Mouse (Mus musculus): ENCODE results near the gene Nptxr. TPM values are rescaled to one million over a fixed set of nuclear protein-coding genes. Genes with fewer than 3 reads are reported as not detected.

The Nptxr gene
- polyA plus RNA-seq, 1 experiment from 2014 or later: 24.7 TPM

GRCm38 (mm10) chr15:79785056-79785455, 19.5 kb downstream of the Nptxr start:
- no peaks in the 10 kb centered on the region for H3K9me3 ChIP-seq (ENCODE audit: control insufficient read depth, low read length)
- WGBS: 84% methylated on average over 1 of the region's 1 CpGs

GRCm38 (mm10) chr15:79777749-79778148, 26.8 kb downstream of the Nptxr start, which contains the start of gene Dnal4:
Gene Dnal4, minus strand, starts transcription at chr15:79777849.
- no peak within 1 kb of the TSS for H3K4me3 ChIP-seq (replicated peaks; ENCODE audit: low read length)
- ATAC-seq: no peak

More at GRCm38 (mm10) chr15:79785056-79785455, 19.5 kb downstream of the Nptxr start:
- H3K36me3 ChIP-seq (ENCODE audit: control insufficient read depth, insufficient read depth): no peaks in the 10 kb centered on the region
- no peak overlapping the region for H3K4me2 ChIP-seq (ENCODE audit: low read length)
- no peak overlapping the region for H3K27ac ChIP-seq (ENCODE audit: low read length)
- no peaks in the 10 kb centered on the region; the same call in 1 of the 2 replicates for H3K27me3 ChIP-seq (replicated peaks; ENCODE audit: control insufficient read depth, insufficient read depth, low read length)
- no peak for ATAC-seq
- H3K4me3 ChIP-seq (replicated peaks; ENCODE audit: low read length): no peak overlapping the region
- H3K9ac ChIP-seq (replicated peaks; ENCODE audit: low read depth, low read length): no peak overlapping the region
- no peaks in the 10 kb centered on the region for H3K4me1 ChIP-seq (replicated peaks; ENCODE audit: control insufficient read depth, insufficient read depth, low read length)

GRCm38 (mm10) chr15:79775662-79776061, 28.9 kb downstream of the Nptxr start:
- H3K27ac ChIP-seq (ENCODE audit: low read length): no peak overlapping the region
- ATAC-seq: no peak
- no peaks in the 10 kb centered on the region for H3K27me3 ChIP-seq (replicated peaks; ENCODE audit: control insufficient read depth, insufficient read depth, low read length)
- no peaks in the 10 kb centered on the region for H3K9me3 ChIP-seq (ENCODE audit: control insufficient read depth, low read length)
- WGBS: 66% methylated on average over 7 of the region's 7 CpGs
- peaks cover 25% of the 10 kb centered on the region for H3K4me1 ChIP-seq (replicated peaks; ENCODE audit: control insufficient read depth, insufficient read depth, low read length)
- H3K36me3 ChIP-seq (ENCODE audit: control insufficient read depth, insufficient read depth): no peaks in the 10 kb centered on the region
- no peak overlapping the region for H3K4me3 ChIP-seq (replicated peaks; ENCODE audit: low read length)
- H3K9ac ChIP-seq (replicated peaks; ENCODE audit: low read depth, low read length): no peak overlapping the region
- H3K4me2 ChIP-seq (ENCODE audit: low read length): no peak overlapping the region

More at GRCm38 (mm10) chr15:79777749-79778148, 26.8 kb downstream of the Nptxr start, which contains the start of gene Dnal4:
- Histone ChIP-seq H3K27me3 (replicated peaks; ENCODE audit: control insufficient read depth, insufficient read depth, low read length) (no peaks in the 10 kb centered on the region; the same call in 1 of the 2 replicates), H3K4me1 (replicated peaks; ENCODE audit: control insufficient read depth, insufficient read depth, low read length) (peaks cover 17% of the 10 kb centered on the region), H3K4me2 (ENCODE audit: low read length) (no peak within 1 kb of the TSS), H3K36me3 (ENCODE audit: control insufficient read depth, insufficient read depth) (no peaks in the 10 kb centered on the region), H3K9ac (replicated peaks; ENCODE audit: low read depth, low read length) (no peak within 1 kb of the TSS), H3K9me3 (ENCODE audit: control insufficient read depth, low read length) (no peaks in the 10 kb centered on the region), H3K27ac (ENCODE audit: low read length) (no peak within 1 kb of the TSS)

GRCm38 (mm10) chr15:79774117-79775027, 30.2 kb downstream of the Nptxr start:
- H3K4me2 ChIP-seq (ENCODE audit: low read length): peak overlapping the region; percentile 72
- H3K9ac ChIP-seq (replicated peaks; ENCODE audit: low read depth, low read length): peak overlapping the region; percentile 86
- peaks cover 37% of the 10 kb centered on the region for H3K4me1 ChIP-seq (replicated peaks; ENCODE audit: control insufficient read depth, insufficient read depth, low read length)
- peak overlapping the region; percentile 50 for H3K27ac ChIP-seq (ENCODE audit: low read length)
- ATAC-seq: peak; percentile 99
- peak overlapping the region; percentile 93 for H3K4me3 ChIP-seq (replicated peaks; ENCODE audit: low read length)
- H3K27me3 ChIP-seq (replicated peaks; ENCODE audit: control insufficient read depth, insufficient read depth, low read length): no peaks in the 10 kb centered on the region
- WGBS: under 1% methylated on average over 49 of the region's 50 CpGs
- no peaks in the 10 kb centered on the region for H3K36me3 ChIP-seq (ENCODE audit: control insufficient read depth, insufficient read depth)
- no peaks in the 10 kb centered on the region for H3K9me3 ChIP-seq (ENCODE audit: control insufficient read depth, low read length)

- 47% methylated on average over 21 of the region's 21 CpGs for WGBS
- peak overlapping the region; percentile 13 for H3K4me2 ChIP-seq (ENCODE audit: low read length)
Observed at GRCm38 (mm10) chr15:79770629-79771240, 33.8 kb downstream of the Nptxr start.

GRCm38 (mm10) chr15:79768302-79768701, 36.3 kb downstream of the Nptxr start:
- H3K9ac ChIP-seq (replicated peaks; ENCODE audit: low read depth, low read length): no peak overlapping the region
- H3K9me3 ChIP-seq (ENCODE audit: control insufficient read depth, low read length): no peaks in the 10 kb centered on the region
- H3K4me3 ChIP-seq (replicated peaks; ENCODE audit: low read length): no peak overlapping the region
- no peak overlapping the region for H3K4me2 ChIP-seq (ENCODE audit: low read length)
- ATAC-seq: no peak
- WGBS: 57% methylated on average over 6 of the region's 6 CpGs
- H3K27ac ChIP-seq (ENCODE audit: low read length): no peak overlapping the region
- H3K36me3 ChIP-seq (ENCODE audit: control insufficient read depth, insufficient read depth): 0 out of 2 replicates have a peak, but pooled peaks cover 2% of the 10 kb centered on the region
- H3K27me3 ChIP-seq (replicated peaks; ENCODE audit: control insufficient read depth, insufficient read depth, low read length): no peaks in the 10 kb centered on the region
- peaks cover 66% of the 10 kb centered on the region for H3K4me1 ChIP-seq (replicated peaks; ENCODE audit: control insufficient read depth, insufficient read depth, low read length)

More at GRCm38 (mm10) chr15:79770629-79771240, 33.8 kb downstream of the Nptxr start:
- H3K9ac ChIP-seq (replicated peaks; ENCODE audit: low read depth, low read length): no peak overlapping the region
- no peaks in the 10 kb centered on the region for H3K27me3 ChIP-seq (replicated peaks; ENCODE audit: control insufficient read depth, insufficient read depth, low read length)
- no peaks in the 10 kb centered on the region for H3K36me3 ChIP-seq (ENCODE audit: control insufficient read depth, insufficient read depth)
- no peak for ATAC-seq
- H3K27ac ChIP-seq (ENCODE audit: low read length): no peak overlapping the region
- no peaks in the 10 kb centered on the region for H3K9me3 ChIP-seq (ENCODE audit: control insufficient read depth, low read length)
- H3K4me3 ChIP-seq (replicated peaks; ENCODE audit: low read length): no peak overlapping the region
- peaks cover 61% of the 10 kb centered on the region for H3K4me1 ChIP-seq (replicated peaks; ENCODE audit: control insufficient read depth, insufficient read depth, low read length)

- Histone ChIP-seq H3K27me3 (replicated peaks; ENCODE audit: control insufficient read depth, insufficient read depth, low read length) (no peaks in the 10 kb centered on the region), H3K36me3 (ENCODE audit: control insufficient read depth, insufficient read depth) (peaks cover 6% of the 10 kb centered on the region; the same call in 1 of the 2 replicates), H3K4me3 (replicated peaks; ENCODE audit: low read length) (no peak overlapping the region), H3K4me1 (replicated peaks; ENCODE audit: control insufficient read depth, insufficient read depth, low read length) (peaks cover 61% of the 10 kb centered on the region), H3K9ac (replicated peaks; ENCODE audit: low read depth, low read length) (no peak overlapping the region), H3K9me3 (ENCODE audit: control insufficient read depth, low read length) (no peaks in the 10 kb centered on the region), H3K4me2 (ENCODE audit: low read length) (no peak overlapping the region), H3K27ac (ENCODE audit: low read length) (peak overlapping the region; percentile 74)
- no peak for ATAC-seq
- 83% methylated on average over 16 of the region's 16 CpGs for WGBS
Observed at GRCm38 (mm10) chr15:79767327-79767961, 37.1 kb downstream of the Nptxr start.

- Histone ChIP-seq H3K9me3 (ENCODE audit: control insufficient read depth, low read length) (no peaks in the 10 kb centered on the region), H3K27ac (ENCODE audit: low read length) (peak overlapping the region; percentile 74), H3K4me1 (replicated peaks; ENCODE audit: control insufficient read depth, insufficient read depth, low read length) (peaks cover 61% of the 10 kb centered on the region), H3K9ac (replicated peaks; ENCODE audit: low read depth, low read length) (no peak overlapping the region), H3K36me3 (ENCODE audit: control insufficient read depth, insufficient read depth) (peaks cover 9% of the 10 kb centered on the region; the same call in 1 of the 2 replicates), H3K4me2 (ENCODE audit: low read length) (no peak overlapping the region), H3K4me3 (replicated peaks; ENCODE audit: low read length) (no peak overlapping the region), H3K27me3 (replicated peaks; ENCODE audit: control insufficient read depth, insufficient read depth, low read length) (no peaks in the 10 kb centered on the region)
- 56% methylated on average over 10 of the region's 10 CpGs for WGBS
- ATAC-seq: peak; percentile 32; the same call in 1 of the 2 replicates
Observed at GRCm38 (mm10) chr15:79766586-79767071, 37.9 kb downstream of the Nptxr start.
